Mouse (Mus musculus) megakaryocyte-erythroid progenitor cell, adult 5-6 weeks (primary cell): ENCODE measurements around the gene St3gal4. TPM values are rescaled to one million over a fixed set of nuclear protein-coding genes. Genes with fewer than 3 reads are reported as not detected.

Source experiments
- ATAC-seq: replicated peaks from 2 replicates; pipeline ENCODE4 v1.8.0; 2016; ENCODE audit warnings: mild to moderate bottlenecking, inconsistent platforms; ENCODE audit not compliant: severe bottlenecking, poor library complexity, low FRiP score, low TSS enrichment
- total RNA-seq, 2 experiments: library from RNA; stranded (forward) in 1 of 2; stranded (reverse) in 1 of 2; fragments of 200-1000, 215-1000 nt in 1 of 2; fragments of >200 nt in 1 of 2; fragmentation: Nextera tagmentation in 1 of 2; gene quantifications; 2 replicates each; pipeline ENCODE4 v1.2.3; 2014 to 2017

Gene St3gal4
- total RNA-seq, 2 experiments from 2014 or later = 31.6 to 47.0 TPM

DNA sequence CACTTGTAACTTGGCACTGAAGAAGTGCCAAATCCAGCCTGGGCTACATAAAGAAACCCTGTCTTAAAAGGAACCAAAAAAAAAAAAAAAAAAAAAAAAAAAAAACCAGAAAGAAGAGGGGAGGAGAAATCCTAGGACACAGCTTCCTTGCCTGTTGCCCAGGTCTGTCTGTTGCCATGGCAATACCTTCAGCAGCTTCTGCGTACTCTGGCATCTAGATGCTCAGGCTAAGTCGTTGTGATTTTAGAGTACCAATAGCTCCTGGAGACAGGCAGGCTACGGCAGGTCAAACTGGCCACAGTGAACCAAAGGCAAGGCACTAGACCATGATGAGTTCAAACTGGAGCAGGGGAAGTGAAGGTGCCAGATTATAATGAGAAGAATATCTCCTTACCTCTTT is 65.4 kb downstream of the St3gal4 start:
- ATAC-seq = no peak

DNA sequence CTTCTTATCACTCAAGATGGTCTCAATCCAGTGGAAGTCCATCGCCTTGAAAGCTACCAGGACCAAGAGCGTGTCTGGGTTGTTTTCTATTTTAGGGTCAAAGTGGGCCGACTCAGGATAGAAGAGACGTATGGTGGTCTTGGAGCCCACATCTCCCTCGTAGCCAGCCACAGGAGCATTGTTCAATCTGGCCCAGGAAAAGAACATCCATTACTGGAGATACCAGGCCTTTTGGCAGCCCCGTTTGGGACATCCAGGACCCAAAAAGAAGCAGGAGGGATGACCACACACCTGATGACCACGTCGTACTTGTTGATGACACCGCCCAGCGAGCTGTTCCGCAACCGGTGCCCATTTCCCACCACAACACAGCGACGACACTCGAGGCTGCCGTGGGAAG is 66.0 kb downstream of the St3gal4 start:
- no peak for ATAC-seq

DNA sequence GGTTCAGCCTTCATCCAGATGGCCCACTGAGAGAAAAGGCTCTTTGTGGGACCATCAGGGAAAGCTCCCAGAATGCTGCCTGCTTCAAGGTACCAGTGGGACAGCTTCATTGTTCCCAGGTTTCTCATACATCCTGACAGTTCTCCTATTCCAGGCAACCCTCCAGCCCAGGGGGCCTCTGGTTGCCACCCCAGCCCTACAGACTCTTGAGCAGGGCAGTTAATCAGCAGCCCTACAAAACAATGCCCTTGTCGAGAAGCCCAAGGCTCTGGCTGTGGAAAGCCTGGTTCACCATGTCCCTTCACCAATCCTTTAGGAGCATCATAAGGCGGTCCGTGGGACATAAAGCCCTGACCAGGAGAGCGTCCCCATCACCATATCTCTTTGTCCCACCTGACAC is 66.4 kb downstream of the St3gal4 start:
- no peak for ATAC-seq

DNA sequence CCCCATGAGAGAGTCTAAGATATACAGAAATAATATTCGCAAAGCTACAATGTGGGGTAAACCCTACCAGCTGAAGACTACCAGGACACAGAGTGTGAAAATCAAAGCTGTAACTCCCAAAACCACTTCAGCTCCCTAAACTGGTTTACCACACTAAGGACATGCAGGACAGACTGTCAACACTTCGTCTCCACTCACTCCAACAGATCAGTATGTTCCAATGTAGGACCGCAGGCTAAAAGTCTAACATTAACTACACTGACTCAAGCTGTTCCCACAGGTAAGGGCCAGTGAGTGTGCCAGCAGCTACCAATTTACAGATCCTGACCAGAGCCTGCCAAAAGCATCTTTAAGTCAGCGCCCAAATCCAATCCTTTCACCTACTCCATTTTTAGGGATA is 67.4 kb downstream of the St3gal4 start:
- no peak for ATAC-seq

DNA sequence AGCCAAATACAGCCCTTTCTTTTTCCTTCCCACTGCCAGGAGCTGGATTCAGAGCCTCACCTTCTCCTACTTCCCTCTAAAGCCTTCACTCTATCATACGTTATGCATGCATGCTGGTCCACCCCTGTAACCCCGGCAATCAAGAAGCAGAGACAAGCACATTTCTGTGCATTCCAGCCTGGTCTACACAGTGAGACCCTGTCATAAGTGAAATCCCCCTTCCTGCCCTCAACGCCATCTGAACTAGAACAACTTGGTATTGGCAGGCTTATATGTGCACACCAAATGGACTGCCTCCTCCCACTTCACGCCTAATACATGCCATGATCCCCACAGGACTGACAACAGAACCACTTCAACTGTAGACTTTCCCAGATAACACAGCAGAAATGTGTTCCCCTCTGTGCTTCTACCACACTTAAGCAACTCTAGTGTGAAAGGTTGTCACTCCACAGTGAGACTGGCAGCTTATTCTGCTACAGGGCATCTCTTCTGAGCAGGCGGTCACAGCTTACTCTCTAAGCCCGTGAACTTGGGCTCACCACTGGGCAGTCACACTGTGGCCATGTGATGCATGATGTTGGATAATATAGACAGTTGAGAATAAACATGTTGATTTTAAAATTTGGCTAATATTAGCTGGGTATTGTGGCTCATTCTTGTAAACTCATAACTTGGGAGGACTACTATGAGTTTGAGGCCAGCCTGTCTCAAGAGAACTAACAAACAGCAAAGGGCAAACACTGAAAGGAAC is 68.2 kb downstream of the St3gal4 start:
- ATAC-seq = no peak

DNA sequence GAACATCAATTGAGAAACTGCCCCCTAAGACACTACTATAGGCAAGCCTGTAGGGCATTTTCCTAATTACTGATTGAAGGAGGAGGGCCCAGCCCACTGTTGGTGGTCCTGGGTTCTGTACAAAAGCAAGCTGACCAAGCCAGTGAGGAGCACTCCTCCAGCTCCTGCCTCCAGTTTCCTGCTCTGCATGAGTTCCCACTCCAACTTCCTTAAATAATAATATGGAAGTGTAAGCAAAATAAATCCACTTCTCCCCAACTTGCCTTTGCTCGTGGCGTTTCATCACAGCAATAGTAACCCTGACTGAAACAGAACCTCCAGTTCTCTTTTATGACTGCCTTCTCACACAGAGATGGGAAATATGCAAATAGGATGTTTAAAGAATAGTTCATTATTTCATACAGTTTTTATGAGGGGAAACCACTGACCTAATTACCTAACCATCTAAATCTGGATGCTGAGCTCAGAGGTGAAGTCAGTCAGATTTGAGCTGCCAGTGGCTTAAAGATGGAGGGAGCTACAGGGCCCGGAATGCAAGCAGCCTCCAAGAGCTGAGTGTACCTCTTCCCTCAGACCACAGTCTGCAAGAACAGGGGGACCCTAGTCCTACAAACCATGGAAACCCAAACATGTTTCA is 69.1 kb downstream of the St3gal4 start:
- no peak for ATAC-seq

DNA sequence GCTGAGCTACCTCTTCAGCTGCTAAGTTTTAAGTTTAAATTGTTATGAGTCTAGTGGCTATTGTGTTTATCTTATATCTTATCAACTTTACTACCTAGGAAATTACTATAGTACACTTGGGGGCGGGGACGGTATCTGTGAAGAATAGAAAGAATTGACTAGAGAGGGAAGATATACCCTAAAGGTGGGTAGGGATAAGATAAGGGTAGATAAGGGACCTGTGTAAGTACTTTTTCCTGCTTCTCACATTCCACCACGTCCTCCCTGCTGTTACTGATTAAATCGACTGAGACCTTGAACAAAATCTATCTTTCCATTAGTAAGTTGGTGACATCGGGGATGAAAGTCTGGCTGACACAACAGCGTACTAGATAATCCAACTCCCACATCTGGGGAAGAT is 70.6 kb downstream of the St3gal4 start:
- ATAC-seq = no peak

DNA sequence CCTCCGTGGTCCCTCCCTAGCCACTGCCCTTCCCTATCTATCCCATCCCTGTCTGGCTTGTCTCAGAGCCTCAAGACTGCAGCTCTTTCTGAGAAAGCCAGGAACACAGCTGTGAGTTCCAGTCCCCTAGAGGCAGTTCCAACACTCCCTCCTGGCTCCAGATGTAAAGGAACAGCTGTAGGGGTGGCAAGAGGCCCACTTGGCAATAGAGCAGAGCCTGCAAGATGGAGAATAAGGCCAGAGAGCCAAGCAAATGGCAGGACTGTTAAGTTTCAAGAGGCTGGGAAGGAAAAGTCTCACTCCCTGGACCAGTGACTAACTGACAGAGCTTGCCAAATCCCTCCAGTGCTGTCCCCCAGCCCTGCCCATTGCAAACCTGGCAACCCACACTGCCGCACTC is 73.3 kb downstream of the St3gal4 start:
- peak; percentile 43 for ATAC-seq

DNA sequence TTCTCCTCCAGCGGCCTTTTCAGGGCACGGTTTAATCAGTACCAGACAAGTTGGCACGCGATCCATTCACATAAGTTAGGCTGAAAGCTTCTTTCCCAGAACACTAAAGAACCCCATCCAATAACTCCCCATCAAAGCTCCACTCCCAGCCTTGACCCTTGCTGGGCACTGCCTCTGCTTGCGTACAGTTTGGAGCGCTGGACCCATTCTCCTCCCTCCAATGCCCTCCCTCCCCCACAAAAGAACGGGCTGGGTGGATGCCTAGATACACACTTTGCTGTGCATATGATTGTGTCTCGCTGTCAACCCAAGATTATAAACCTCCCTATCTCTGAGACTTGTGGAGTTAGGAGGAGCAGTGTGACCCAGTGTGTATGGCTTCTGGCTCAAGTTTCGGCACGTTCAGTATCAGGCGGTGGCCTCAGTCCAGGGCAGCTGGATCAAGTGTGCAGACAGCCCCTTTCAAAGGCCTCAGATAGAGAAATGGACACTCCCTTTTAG is 74.0 kb downstream of the St3gal4 start:
- peak; percentile 78 for ATAC-seq

DNA sequence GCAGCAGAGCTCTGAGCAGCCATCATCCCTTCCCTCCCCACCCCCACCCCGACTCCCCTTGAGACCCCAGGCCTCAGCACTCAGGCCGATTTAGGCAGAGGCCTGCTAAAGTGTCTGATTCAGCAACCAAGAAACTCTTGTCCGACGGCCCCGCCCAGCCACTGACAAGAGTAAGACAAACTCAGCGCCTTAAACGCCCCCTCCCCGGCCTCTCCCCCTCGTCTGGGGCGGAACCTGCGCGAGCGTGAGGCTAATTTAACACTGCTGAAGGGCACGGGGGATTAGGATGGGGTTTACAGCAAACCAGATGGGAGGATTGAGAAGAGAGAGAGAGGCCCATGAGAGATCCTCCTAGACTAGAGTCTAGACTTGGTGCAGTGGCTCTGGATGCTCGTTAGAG is 74.6 kb downstream of the St3gal4 start:
- ATAC-seq = no peak

DNA sequence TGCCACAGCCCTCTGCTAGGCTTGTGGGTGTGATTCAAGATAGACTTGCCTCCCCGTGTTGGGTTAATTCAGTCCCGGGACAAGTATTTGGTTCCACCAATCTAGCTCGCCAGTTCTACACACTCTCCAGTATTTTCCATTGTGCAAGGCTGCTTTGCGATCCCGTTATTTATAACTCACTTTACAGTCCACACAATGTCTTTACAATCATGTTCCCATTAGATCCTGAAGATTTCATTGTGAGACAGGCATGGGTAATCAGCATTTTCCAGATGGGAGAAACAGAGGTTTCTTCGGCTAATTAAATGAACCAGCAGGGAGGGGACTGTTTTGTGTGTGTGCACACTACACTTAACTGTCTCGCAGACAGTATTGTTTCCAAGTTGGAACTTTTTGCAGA is 75.4 kb downstream of the St3gal4 start:
- ATAC-seq = no peak

DNA sequence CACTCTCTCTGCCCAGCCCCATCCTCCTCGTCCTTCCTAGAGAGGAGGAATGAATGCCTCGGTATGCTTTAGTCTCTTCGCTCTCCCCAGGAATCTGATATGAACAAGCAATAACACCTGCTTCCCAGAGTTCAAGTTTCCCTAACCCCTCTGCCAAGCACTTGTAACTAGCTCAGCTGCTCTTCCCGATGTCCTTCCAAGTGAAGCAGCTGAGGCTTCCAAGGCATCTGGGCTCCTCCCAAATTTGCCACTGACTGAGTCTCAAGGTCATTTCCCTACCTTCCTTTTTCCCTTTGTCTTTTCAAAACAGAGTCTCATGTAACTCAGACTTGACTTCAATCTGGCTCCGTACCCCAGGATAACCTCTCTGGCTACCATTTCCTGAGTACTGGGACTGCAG is 77.6 kb downstream of the St3gal4 start:
- ATAC-seq = no peak

DNA sequence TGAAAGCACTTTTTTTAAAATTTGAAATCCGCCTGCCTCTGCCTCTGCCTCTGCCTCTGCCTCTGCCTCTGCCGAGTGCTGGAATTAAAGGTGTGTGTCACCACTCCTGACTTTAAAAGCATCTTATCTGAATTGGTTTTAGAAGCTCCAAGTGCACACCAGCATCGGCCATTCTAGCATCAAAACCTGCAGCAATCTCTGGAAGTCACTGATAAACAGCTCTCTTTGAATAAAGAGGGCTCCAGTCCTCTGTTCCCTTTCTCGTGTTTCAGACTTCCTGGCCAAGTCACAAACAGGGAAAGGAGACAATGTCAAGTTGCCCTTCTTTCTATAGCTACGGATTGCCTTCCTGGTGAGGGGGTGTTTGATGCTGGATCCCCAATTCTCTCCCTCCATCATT is 79.2 kb downstream of the St3gal4 start:
- peak; percentile 52 for ATAC-seq

DNA sequence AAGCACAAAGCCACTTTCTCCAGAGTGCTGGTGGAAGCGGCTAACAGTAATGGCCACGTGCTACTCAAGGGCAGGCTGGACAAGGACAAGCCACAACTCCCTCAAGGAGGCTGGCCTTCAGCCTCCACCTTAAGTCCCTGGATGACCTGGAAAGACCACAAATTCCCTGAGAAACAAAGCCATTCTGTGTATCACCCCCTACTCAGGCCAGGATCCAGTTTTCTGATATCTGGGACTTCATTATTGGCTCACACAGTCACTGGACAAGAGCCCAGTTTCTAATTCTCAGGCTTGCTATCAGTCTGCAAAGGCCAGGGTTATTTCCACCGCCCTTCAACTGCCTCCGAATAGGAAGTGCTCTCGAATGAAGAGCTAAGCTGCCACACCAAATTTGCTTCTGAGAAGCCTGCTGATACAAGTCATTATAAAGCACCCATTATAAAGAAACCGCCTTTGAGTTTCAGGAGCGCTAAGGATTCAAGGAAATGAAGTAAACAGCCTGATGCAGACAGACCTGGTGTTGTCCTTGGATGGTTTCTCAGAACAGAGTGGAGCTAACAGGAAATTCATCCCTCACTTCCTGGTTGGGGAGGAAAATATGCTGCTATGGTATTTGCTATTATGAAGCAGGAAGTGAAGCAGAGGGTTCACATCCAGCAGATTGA is 80.0 kb downstream of the St3gal4 start:
- ATAC-seq = peak; percentile 79

DNA sequence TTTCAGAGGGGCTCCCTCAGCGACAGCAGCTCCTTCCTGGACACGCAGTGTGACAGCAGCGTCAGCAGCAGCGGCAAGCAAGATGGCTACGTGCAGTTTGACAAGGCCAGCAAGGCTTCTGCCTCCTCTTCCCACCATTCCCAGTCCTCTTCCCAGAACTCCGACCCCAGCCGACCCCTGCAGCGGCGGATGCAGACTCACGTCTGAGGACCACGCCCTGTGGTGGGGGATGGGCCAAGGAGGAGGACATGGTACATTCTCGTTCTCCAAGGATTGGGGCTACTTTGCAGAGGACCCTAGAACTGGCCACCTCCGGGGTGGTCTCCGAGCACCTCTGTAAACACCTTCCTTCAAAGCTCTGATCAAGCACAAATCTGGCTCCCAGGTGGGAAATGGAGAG is 84.0 kb downstream of the St3gal4 start:
- no peak for ATAC-seq

DNA sequence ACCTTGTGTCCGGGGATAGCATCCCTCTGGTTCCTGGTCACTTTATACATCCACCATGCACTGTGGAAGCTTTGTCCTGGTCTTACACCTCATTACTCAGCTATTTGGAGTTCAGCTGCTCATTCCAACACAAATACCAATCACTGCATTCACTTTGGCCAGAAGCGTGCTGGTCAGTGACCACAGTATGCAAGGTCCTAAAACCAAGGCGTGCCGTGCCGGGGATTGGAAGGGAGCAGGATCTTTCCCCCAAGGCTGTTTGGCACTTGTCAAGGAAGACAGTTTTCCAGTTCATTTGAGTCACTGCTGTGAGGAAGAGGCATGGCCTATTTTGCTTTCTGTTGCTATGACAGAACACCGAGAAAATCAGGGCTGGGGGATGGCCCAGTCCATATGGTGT is 86.6 kb downstream of the St3gal4 start:
- no peak for ATAC-seq

DNA sequence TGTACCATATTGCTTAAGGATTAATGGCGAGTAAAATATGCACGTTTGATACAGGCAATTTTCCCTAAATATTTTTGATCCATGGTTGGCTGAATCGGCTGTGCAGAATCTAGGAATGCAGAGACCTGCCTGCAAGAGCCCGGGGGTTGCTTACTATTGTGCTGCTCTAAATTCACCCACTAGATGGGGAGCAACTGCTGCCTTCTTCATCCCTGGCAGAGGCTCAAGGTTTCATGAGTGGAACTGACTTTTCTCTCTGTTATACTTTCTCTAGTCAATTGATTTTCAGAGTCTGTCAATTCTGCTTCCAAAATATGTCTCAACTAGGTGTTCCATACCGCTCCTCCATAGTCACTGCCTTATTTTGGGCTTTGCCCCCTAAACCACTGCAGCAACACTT is 88.2 kb downstream of the St3gal4 start:
- no peak for ATAC-seq

DNA sequence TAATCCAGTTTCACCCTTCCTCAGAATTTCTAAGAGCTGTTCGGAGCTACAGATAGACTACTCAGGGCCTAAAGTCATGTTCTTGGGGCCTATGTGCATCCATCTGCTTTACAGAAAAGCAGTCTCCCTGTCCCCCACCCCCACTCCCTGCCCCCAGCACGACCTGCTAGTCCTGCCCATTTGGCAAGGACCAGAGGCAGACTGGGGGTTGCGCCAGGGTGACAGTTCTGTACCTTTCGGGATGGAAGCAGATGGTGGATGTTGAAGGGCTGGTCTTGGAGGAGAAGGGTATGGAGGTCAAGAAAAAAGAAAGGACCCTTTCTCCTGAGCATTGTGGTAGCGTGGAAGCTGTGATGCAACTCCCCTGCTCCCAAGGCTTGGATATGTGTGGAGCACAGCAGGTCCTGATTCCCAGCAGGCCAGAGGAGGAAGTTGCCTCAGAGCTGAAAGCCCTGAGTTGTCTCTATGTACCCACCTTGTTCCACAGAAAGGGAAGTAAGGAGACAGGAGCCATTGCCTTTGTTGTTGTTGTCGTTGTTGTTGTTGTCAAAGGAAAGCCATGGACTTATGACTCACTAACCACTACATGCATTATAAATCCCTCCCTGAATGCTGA is 91.6 kb downstream of the St3gal4 start:
- no peak for ATAC-seq

DNA sequence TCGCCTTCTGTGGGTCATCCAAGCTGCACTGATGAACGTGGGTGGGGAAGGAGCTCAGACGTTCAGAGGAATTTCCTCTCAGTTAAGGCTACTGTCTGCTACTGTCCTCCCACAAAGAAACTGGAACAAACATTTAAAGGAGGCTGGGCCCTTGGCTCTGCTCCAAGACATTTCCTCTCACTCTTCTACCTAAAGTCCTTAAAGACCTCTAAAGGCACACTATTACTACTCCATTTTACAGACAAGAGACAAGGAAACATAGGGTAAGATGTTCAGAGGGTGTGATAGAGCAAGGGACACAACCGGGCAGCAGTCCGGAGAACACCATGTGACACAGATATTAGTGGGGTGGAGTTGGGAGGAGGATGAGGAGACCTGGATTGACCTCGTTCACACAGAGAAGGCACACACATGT is 92.2 kb downstream of the St3gal4 start:
- ATAC-seq = no peak

DNA sequence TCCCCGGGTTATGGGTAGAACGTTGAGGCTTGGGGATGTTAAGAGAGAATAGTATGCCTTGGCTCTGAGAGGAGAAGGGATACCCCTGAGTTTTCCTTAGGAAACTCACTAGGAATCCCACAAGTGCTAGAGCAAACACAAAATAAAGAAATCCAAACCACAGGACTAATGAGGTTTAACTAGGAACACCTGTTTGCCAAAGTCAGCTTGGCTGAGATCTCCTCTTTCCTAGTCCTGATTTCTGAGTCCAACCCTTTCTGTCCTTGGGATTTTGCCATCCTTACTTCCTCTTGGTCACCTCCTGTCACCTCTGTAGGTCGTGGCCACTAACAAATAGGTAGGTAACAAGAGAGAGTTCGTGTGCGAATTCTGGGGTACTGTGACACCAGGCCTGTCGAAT is 92.8 kb downstream of the St3gal4 start:
- ATAC-seq = no peak
